Mouse (Mus musculus) lung, postnatal 4 days (tissue): Measurements from ENCODE around the gene Sh2d7.
"Not testable (repeated sequence)": the region's sequence is repeated elsewhere in the genome, so short reads cannot be mapped to it uniquely, and the experiment has no call there.

ENCODE experiments used
- DNase-seq, 2 experiments: peaks; one replicate each; pipeline ENCODE4 v3.0.0; 2021

Gene Sh2d7

DNA sequence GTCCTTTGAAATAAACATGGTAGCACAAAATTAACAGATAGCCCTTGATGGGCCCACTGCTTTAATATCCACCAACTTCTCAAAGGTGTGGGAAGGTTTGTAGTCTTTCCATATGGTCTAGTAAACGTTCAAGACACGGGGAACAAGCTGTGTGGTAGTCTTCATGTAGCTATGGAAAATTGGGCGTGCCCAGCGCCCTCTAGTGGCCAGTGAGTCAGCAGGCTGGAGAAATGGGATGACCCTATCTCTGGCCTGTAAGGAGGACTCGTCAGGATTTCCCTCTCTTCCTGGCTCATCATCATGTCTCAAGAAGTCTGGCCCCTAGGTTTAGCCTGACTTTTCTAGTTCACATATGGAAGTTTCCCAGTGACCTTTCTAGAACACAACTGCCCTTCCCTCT lies 8.8 kb downstream of the Sh2d7 start:
- DNase-seq: peak; percentile 41 to 64

DNA sequence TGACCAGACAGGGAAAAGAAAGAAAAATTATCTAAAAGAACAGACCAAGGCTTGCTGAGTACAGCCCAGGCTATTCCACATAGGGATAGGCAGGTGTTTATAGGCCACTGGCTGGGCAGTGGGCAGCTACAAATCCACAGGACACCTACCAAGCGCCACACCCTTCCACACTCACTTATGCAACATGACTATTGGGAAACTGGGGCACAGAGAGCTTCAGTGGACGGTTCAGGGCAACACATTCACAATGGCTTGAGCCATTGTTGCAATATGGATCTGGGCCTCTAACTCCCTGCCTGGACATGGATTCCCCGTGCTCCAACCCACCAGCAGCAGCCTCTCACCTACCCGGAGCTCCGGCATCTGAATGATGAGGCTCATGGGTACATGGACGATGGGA lies 10.6 kb downstream of the Sh2d7 start:
- DNase-seq: no peak

DNA sequence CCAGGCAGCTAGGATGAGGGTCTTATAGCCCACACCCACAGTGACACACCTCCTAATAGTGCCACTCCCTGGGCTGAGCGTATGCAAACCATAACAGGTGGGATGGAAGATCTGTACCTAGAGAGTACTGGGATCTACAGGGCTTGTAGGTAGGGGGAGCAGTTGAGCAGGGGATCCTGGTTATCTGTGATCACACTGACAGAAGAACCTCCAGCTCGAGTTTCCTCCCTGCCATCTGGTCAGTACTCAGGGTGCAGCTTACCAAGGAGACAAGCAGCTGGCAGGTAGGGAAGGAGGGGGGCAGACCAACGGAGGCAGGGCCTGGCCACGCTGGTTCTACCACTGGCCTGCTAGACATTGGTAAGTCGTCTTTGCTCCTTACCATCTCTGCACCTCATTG lies 13.6 kb downstream of the Sh2d7 start:
- peak in 1 of 2 experiments; percentile 19 for DNase-seq

DNA sequence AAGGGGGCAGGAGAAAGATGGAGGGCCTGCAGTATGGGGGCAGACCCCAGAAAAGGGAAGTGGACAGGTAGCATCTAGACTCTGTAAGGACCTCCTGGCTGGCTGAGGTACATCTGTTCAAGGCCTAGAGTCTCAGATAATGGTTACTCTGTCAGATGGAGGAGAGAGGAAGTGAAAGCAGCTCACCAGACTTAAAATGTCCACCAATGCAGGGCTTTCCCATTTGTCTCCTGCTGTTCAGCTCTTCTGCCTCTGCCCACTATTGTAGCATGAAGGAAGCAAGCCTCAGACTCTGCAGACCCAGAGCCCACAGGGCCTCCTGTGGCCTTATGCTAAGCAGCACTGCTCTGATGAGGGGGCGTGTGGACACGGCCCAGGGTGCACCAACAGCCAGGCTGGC lies 16.3 kb downstream of the Sh2d7 start:
- DNase-seq: no peak

- DNase-seq: no peak
These were observed 19.9 kb downstream of the Sh2d7 start for GRCm38 (mm10) chr9:54558731-54559130.

- peak; percentile 88 to 91 for DNase-seq
These were observed 21.1 kb downstream of the Sh2d7 start, which contains the start of gene Cib2 for GRCm38 (mm10) chr9:54559771-54560471. TSS of gene Cib2 (minus strand) at chr9:54560218.

- no peak for DNase-seq
These were observed 22.2 kb downstream of the Sh2d7 start for GRCm38 (mm10) chr9:54560831-54561601.

- DNase-seq: peak in 1 of 2 experiments; percentile 20
These were observed 28.2 kb downstream of the Sh2d7 start for GRCm38 (mm10) chr9:54566958-54567357.

DNA sequence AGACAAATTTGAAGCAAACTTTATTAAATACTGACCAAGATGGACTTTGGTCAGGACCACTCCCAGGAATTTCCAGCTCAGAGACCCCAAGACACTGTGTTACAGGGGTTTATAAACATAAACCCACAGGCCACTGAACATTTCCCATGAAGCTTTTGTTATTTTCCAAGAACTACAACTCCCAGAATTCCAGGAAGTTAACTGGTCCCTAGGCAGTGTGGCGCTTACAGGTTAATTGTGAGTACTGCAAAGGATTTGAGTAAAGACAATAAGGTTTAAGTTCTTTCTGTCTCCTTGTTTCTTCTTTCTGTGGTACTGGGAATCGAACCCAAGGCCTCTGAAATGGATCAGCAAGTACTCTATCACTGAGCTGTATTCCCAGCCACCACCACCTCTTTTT lies 29.9 kb downstream of the Sh2d7 start:
- DNase-seq: no peak

GRCm38 (mm10) chr9:54571130-54571839 lies 32.5 kb downstream of the Sh2d7 start:
- DNase-seq: no peak

DNA sequence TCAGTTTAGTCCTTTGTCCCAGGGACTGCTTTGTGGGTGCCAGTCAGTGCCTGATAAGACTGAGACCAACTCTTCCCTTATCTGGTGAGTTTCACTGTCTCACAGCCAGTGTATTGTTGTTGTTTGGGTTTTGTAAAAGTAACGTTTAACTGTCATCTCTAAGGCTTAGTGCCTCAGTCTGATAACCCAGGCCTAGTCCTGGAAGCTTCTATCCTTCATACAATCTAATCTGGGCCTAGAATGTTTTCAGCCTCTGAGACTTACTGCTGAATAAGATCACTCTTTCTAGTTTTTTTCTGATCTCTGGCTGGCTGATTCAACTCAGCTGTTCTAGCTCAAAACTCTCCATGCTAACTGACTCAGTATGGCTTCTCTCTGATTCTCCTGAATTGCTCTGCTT lies 44.9 kb downstream of the Sh2d7 start:
- DNase-seq: no peak

DNA sequence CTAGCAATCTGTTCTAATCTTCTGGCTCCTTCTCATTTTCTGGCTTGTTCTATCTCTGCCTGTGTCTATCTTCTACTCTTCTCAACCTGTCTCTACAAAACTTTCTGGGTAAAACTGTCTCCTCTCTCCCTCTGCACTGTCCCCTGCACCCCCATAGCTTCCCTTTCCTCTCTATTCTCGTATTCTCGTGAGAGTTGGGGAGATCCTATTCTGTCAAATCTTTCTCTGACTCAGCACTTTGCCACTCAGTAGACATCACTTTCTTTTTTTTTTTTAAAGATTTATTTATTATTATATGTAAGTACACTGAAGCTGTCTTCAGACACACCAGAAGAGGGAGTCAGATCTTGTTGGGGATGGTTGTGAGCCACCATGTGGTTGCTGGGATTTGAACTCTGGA lies 45.3 kb downstream of the Sh2d7 start:
- not testable (repeated sequence) for DNase-seq

DNA sequence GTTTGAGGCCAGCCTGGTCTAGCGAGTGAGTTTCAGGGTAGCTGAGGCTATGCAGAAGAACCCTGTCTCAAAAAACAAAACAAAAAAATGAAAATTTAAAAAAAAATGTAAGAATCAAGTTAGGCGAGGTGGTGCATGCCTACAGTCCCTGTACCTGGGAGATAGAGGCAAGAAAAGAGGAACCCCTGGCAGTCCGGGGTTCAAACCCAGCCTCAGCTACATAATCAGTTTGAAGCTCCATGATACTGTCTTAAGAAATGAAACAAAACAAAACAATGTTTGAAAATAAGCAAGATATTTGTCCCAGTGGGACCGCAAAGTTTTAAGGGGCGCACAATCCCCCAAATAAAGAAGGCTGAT lies 47.0 kb downstream of the Sh2d7 start:
- DNase-seq: no peak

GRCm38 (mm10) chr9:54586199-54587061 lies 47.6 kb downstream of the Sh2d7 start, which contains the start of gene Idh3a:
TSS of gene Idh3a (plus strand) at chr9:54586334.
- DNase-seq: peak; percentile 99

GRCm38 (mm10) chr9:54587863-54588262 lies 49.1 kb downstream of the Sh2d7 start:
- no peak for DNase-seq

- not testable (repeated sequence) for DNase-seq
These were observed 54.9 kb downstream of the Sh2d7 start for GRCm38 (mm10) chr9:54593652-54594051.
